Mouse (Mus musculus) spleen, adult 12 weeks (tissue): Measurements from ENCODE around the gene Aldh3a1.

Experiments
- DNase-seq: peaks from one replicate; pipeline ENCODE4 v3.0.0; 2022; ENCODE audit warnings: low spot score

The Aldh3a1 gene

GRCm38 (mm10) chr11:61236015-61236414 lies 28.7 kb downstream of the Aldh3a1 start:
- no peak for DNase-seq

- DNase-seq, result no peak
Measured at GRCm38 (mm10) chr11:61244406-61244805, 37.1 kb downstream of the Aldh3a1 start.

GRCm38 (mm10) chr11:61251741-61252140 lies 44.4 kb downstream of the Aldh3a1 start:
- no peak for DNase-seq

GRCm38 (mm10) chr11:61252807-61253206 lies 45.5 kb downstream of the Aldh3a1 start:
- DNase-seq, result no peak

- DNase-seq, result no peak
Measured at GRCm38 (mm10) chr11:61259106-61259505, 51.8 kb downstream of the Aldh3a1 start.

DNA sequence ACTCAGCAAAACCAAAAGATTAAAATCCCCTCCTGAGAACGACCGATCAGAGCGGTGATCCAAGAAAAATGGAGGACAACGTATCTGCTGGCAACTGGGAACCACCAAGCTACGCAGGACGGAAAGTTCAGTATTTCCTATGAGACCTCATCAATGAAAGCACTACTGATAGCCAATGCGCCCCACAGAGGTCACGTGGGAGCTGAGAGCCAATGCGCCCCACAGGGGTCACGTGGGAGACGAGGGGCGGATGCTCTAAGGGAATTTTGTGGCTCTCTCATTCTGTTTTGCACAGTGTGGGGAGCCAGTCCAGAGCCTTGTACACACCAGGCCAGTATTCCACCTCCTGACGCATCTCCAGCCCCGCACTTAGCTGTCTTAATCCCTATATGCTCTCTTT lies 55.2 kb downstream of the Aldh3a1 start:
- DNase-seq, result no peak

DNA sequence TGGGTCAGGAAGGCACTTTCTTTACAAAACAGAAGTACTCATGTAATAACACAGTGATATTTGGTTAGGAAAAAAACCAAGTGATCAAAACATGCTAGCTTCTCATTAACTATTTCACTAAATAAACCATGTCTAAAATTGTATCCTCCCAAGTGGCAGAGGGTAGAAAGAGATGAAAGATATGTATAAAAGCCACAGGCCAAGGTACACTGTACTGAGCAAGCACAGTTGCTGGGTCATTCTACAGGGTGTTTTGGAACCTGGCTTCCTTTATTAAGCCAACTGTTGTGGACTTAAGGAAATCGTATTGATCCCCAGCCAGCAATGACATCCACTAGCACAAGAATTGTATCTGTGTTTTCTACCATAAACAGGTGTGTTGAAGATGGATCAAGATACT lies 56.5 kb downstream of the Aldh3a1 start:
- DNase-seq, result no peak

GRCm38 (mm10) chr11:61266551-61267533 lies 59.5 kb downstream of the Aldh3a1 start, which contains the start of gene Aldh3a2:
Gene Aldh3a2 (minus strand): TSS chr11:61267464.
- DNase-seq, result peak; percentile 93
